Mouse (Mus musculus): ENCODE measurements around the gene Plaa.
"Not testable (repeated sequence)": the region's sequence is repeated elsewhere in the genome, so short reads cannot be mapped to it uniquely, and the experiment has no call there.

The Plaa gene

DNA sequence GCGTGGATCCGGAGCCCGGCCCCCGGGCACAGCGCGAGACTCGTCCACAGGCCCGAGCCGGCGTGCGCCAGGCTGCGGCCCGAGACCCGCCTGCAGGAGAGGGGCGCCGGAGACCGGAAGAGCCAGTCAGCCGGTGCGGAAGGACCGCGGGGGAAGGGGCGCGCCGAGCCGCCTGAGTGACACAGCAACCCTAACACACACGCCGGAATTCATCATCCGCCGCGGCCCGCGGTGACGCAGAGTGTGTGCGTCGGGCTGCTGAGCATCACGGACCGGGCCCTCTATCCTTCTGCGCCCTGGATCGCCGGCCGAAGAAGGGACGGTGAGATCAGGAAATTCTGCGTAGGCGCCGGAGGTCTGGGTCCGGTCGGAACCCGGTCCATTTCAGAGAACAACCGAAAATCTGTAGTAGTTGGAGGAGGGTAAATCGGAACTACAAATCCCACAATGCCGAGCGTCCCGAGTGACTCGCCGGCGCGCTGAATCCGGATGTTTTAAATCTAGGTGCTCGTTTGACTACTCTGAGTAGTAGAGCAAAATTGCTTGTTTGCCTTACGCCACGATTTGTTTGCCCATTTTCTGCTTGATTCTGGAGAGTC, at the start of gene Plaa:
Gene Plaa (minus strand): TSS at position 214 of the 599 bp plus-strand sequence.
- peak; percentile 70 for DNase-seq (ENCODE audit: low read depth)

DNA sequence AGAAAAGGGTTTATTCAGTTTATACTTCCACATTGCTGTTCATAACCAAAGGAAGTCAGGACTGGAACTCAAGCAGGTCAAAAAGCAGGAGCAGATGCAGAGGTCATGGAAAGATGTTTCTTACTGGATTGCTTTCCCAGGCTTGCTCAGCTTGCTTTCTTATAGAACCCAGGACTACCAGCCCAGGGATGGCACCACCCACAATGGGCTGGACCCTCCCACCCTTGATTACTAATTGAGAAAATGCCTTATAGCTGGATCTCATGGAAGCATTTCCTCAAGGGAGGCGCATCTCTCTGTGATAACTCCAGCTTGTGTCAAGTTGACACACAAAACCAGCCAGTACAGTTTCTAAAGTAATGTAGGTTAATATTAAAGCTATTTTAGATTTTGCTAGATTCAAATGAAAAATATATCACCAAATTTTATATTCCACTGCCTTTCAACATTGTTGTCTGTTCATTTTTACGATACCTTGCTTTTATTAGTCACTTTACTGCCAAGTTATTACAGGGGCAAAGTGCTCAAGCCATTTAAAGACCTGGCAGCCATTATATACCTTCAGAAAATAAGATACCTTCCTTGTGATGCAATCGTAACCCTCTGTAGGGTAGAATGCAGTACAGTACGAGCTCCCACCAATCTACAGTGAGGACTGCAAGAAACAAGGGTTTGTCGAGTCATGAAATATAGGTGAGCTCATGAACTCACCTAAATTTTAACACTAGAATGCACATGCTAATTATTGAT, 47.6 kb upstream of the Plaa start:
- DNase-seq (ENCODE audit: low read depth), result not testable (repeated sequence)

DNA sequence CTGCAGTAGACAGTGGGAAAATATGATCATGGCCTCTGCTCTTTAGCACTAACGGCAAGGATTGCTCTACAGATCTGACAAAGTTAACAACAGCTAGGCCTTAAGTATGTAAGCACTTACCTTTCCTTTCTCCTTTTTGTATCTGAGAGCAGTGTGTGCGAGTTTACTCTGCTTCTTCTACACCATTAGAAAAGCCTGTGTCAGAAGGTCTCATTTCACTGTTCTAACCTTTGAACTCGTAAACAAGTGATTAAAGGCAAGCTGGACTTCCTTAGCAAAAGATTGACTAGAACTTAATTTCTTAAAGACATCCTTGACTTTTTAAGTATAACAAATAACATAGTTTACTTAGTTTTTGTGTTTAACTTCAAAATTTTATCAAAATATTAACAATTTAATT, 46.9 kb upstream of the Plaa start, which contains the start of gene Lrrc19:
Gene Lrrc19 (minus strand): TSS at position 225 of the 400 bp plus-strand sequence.
- no peak for DNase-seq (ENCODE audit: low read depth)

DNA sequence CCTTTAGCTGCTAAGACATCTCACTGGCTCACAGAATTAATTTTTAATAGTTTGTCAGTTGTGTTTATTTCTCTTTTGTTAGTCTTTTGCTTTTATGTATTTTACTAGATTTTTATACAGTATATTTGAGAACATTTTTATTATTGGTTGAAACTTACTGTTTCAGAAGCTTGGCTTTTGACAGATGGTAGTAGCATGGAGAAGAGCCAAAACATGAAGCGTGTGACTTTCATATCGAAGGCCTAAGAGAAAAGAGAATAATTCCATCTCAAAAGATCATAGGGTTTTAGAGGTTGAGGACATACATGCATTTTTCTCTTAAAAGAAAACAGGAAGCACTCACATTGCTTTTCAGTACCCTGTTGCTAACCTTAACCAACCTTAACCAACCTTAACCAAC, 40.1 kb upstream of the Plaa start:
- DNase-seq (ENCODE audit: low read depth), result no peak

DNA sequence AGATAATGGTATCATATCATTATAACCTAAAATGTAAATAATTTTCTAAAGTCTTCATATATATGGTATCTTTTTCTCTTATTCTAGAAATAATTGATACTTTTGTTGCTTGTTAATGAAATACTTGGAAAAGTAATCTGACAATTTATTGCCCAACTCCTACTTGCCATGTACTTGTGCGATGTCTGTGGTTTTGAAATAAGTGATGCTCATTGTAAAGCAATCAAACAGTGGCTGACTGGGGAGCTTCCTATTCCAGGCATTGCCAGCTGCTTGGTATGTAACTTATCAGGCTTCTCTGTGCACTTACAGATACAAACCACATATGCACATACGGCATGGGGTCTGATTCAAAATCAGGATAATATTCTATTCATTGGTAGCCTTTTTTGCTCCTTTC, 17.0 kb upstream of the Plaa start:
- DNase-seq (ENCODE audit: low read depth), result no peak

DNA sequence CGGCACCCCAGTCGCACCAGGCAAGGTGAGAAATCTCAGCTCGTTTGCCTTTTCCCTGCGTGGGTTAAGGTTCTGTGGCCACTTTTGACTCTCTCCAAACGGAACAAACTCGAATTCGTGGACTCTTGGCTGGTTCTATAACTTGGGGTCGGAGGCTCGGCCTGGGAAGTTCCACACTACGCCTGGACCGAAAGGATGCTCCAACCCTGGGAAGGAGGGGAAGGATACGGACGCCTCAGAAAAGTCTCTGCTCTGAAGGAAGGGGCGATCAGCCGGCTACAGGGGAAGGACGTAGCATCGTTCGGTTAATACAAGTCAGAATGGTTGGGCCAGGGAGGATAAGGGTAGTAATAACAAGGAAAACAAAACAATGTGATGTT, 11.6 kb upstream of the Plaa start:
- no peak for DNase-seq (ENCODE audit: low read depth)

DNA sequence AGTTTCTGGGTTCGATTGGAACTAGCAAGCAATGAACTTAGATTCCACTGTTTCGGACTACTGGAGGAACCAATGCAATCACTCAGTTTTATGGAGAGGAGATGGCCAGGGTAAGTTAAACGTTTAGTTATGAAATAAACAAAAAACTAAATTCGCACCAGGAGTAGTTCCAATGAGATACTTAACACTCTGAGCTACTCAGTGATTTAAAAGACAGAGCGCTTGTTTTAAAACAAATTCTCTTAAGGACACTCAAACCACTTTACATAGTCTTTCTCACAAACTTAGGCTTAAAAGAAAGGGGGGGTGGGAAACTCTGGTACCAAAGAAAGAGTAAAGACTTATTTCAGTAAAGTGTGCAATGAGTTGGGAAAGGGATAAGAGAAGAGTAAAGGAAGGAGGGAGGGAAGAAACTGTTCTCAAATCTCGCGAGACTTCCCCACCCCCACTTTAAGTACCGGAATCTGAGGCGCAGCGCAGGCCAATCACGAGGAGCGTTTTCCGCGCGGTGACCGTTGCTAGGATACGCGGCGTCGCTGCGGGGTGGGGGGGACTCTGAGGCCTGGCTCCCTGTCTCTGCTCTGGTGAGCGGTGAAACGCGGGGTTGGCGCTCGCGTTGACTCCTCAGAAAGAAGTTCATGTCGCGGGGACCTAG, 11.1 kb upstream of the Plaa start, which contains the start of gene Ift74:
Gene Ift74 (plus strand): TSS at position 520 of the 655 bp plus-strand sequence.
- peak; percentile 92 for DNase-seq (ENCODE audit: low read depth)

DNA sequence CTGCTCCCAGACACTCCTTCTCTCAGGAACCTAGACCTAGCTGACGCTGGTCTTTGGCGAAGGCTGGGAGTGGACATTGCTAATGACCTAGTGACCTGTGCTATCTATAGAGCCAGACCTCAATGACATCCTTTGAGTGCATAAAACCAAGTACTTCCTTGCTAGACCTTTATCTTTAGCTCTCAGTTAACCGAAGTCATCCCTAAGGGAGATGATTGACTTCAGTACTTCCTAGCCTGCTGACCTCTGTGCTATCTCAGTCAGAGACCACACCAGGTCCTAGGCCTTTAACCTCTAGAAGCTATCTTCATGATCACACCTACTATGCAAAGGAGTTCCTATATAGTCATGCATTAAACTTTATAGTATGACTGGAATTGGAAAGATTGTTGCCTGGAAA, 7.3 kb upstream of the Plaa start:
- DNase-seq (ENCODE audit: low read depth), result no peak

DNA sequence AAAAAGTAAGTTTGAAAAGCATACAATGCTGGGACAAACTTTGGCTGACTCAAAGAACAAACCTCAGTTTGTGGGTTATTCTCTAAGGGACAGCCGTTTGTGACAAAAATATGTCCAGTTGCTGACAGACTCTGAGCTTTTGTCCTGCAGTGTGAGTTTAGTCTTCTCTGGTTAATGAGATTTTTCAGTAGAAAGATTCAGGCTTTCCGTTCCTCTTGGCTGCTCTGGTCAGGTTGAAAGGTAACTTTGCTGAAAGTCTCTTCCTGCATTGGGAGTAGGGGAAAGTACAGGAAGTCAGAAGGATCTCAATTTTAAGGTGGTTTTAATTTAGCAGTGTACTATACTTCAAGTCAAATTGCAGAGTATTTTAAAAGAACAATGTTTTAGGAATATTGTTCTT, 2.5 kb upstream of the Plaa start:
- no peak for DNase-seq (ENCODE audit: low read depth)

DNA sequence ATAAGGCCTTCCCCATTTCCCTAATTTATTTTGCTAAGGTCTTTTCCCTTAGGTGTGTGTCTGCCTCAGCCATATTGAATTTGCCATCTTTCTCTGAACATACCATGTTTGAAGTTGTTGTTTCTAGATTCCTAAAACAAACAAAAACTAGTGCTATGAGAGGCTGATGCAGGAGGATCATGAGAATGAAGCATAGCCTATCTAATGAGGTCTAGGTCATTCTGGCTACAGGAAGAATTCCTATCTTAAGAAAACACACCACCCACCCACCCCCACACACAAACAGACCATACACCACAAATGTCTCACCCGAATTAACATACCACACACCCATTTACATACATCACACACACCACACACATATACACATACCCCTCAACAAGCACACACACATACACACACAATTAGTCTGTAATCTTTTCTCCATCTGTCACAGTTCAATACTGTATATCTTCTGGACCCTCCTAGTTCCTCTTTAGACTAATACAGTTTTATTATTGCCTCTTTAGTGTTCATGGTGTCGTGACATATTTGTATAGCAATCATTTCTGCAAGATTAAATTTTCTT, 1.5 kb upstream of the Plaa start:
- DNase-seq (ENCODE audit: low read depth), result no peak

DNA sequence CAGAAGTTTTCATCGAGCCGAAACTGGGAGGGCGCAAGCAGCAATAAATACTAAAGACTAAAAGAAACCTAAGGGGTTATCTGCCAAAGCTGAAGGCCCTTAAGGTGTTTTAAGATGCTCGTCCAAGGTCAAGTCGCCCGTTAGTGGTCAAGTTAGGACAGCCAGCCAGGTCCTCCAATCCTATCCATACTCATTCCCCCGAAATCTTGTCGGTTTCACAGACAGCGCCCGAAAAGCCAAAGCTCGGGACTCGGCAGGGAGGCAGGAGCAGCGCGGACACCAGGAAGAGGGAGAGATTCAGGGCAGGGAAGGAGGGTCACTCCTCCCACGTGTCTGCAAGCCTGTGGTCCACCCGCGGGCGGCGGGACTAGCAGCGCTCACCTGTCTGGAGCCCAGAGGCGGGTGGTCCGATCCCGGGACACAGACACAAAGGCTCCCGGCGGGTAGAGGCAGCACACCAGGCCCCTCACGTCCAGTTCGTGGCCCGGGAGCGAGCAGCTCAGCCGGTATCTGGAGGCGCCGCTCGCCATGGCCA, 481 bp downstream of the Plaa start:
- no peak for DNase-seq (ENCODE audit: low read depth)

DNA sequence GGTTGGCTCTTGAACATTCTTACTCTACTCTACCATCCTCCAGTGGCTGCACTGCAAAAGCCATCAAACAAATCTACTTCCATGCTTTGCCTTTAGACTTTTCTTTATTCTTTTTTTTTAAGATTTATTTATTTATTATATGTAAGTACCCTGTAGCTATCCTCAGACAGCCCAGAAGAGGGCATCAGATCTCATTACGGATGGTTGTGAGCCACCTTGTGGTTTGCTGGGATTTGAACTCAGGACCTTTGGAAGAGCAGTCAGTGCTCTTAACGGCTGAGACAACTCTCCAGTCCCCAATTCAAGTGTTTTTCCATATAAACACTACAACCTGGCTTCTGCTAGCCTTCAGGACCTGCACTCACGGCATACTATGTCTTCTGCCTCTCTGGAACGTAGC, 1.6 kb downstream of the Plaa start:
- no peak for DNase-seq (ENCODE audit: low read depth)

DNA sequence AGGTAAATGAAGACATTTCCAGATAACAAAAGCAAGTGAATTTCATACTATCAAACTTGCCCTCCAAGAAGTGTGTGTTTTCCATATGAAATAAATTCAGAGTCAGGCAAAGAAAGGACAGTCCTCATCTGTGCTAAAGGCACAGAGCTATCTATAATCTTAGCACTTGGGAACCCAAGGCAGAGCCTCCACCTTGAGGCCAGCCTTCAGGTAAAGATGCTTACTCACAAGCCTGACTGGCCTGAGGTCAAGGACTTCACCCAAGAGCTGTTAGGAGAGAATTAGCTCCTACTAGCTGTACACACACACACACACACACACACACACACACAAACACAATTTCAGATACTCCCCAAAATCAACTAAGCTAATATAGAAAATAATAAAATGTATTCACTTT, 10.3 kb downstream of the Plaa start:
- no peak for DNase-seq (ENCODE audit: low read depth)

DNA sequence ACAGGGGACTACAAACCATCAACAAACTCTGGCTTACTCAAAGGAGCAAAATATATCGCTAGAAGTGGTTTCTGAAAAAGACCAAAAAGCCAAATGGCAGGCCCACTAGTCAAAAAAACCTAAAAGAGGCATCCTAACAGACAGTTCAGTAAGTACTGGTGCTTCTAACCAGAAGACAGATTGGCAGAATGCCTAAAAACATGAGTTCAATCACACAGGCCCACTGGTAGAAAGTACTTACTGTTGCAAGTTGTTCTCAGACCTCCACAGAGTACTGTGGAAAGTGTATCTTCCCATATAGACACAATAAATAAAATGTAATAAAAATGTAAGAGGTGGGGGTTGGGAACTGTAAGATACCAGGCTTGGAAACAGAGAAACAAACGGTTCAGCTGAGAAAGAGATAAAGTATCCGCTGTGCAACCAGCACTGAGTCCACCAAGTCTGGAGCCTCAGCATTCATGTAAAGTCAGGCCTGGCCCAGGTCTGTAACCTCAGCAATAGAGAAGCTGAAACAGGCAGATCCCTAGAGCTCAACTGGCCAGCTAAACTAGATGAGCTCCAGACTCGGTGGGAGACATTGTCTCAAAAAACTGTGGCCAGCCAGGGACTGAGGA, 11.2 kb downstream of the Plaa start:
- DNase-seq (ENCODE audit: low read depth), result no peak

DNA sequence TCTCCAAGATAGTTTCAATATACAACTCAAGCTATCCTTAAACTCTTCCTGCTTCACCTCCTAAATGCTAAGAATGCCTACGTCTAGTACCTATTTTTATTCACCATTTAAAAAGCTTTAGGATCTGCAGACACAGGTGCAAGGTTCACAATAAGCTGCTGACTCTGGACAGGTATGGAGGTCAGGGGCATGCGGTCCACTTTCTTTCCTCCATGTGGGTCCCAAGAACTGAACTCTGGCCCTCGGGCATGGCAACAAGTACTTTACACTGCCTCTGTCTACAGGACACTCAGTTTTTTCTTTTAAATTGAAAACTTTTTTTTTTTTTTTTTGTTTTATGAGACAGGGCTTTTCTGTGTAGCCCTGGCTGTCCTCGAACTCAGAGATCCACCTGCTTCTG, 30.4 kb downstream of the Plaa start:
- no peak for DNase-seq (ENCODE audit: low read depth)

DNA sequence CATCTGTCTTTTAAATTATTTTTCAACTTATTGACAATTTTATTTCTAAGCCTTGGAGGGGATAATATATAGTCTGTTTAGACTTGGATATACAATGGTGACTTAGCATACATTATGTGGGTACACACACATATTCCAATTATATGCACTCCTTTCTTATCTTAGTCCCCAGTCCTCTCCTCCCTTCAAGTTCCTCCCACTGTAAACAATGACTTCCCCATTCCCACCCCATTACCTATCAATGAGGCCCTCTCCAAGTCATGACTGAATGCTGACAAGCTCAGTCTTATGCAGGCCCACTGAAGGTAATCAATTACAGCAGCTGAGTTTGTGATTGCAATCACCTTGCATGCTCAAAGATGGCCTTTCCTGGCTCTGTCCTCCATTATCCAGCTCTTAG, 38.7 kb downstream of the Plaa start:
- no peak for DNase-seq (ENCODE audit: low read depth)

DNA sequence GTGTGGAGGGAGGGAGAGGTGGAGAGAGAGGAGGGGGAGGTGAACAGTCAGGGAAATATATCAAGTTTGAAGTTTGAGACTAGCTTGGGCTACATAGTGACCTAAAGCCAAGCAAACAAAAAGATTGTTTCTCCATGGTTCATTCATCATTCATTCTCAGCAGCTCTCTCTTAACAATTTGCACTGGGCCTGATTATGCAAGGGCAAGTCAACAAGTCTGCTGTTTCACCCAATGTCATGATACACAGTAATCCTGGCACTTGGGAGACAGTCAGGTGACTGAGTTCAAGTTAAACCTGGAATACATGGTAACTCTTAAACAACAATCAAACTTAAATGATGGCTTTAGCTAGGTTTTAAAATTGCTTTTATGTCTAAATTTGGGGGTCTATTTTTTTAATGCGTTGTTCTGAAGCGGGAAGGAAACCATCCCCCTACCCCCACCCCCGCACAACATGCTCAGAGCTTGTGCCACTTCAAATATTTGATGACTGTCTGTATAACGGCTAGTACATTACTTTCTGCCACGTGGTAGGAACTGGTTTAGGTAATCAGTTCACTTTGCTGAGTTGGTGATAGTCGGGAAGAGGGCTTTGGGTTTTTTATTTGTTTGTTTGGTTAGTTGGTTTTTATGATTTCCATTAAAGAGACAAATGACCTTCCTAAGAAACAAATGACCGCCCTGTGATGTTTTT, 40.9 kb downstream of the Plaa start:
- DNase-seq (ENCODE audit: low read depth), result no peak

DNA sequence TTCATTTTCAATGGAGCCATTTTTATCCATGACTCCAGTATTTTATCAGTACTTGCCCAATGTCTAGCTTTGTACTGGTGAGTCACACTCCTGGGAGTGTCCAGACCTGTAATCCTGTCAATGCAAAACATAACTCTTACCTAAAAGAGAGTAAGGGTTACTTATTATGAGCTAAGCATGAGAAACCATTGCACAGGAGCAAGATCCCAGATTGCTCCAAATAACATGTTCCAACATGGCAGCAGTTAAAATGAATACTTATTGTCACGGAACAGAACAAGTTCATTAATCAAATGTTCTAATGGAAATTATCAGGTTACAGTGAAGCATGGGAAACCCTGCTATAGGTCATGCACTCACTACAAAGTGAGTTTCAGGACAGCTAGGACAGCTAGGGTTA, 42.7 kb downstream of the Plaa start:
- no peak for DNase-seq (ENCODE audit: low read depth)

DNA sequence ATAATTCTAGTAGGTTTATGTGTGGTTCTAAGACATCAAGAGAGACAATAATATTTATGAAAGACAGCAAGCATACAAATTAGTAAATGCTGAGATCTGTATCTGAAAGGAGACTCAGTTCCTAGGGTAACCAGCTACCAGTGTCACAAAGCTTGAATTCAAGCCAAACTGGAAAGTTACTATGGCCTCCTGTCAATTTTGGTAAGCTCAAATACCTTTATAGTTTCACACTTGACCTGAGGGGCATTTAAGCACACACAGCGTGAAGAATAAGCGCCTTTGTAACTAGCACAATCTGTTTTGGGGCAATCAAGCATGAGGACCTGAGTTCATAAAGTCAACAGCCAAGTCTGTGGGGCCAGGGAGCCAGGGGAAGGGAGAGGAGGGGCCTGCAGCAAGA, 43.8 kb downstream of the Plaa start:
- DNase-seq (ENCODE audit: low read depth), result no peak

DNA sequence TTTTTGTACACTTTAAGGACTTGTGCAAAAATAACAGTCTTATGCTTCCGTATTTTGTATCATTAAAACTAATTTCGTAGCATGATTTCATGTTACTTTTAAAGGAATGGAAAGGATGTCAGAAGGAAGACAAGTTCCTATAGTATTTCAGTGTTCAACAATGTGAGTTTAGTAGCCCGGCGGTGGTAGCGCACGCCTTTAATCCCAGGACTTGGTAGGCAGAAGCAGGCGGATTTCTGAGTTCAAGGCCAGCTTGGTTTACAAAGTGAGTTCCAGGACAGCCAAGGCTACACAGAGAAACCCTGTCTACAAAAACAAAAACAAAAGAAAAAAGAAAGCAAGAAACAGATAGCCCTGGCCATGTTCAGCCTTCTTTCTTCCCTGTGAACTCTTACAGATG, 45.9 kb downstream of the Plaa start:
- DNase-seq (ENCODE audit: low read depth), result no peak

DNA sequence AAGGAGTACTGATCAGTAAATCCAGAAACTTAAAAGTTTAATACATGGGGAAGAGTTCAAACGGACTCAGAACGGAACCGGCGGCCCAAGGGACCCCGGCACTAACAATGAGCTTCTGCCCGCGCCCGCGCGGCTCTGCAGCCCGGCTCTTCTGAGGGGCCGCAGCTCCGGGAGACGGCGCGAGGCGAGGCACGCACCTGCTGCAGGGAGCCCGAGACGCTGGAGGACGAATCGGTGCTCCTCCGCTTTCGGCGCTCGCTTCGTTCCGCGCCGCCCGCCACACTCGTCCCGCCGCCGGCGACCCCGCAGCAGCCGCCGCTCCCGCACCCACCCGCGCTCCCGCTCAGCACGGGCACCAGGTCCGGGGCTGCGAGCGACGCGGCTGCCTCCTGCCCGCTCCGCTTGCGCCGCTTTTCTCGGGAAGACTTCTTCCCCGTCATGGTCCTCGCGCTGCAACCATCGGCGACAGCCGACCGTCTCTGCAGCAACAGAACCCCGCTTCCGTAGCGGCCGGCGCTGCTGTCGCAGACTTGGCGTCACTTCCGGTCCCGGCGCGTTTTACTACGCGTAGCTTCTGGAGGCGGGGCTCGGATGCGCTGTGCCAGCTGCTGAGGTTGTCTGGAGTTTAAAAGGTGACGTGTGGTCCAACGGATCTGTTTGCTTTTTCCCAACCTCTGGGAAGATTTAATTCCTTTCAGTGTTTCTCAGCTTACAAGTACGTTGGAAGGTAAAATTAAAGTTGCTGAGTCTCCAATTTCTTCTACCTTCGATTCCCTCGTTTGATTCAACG, 46.6 kb downstream of the Plaa start, which contains the start of the genes Gm10306 and Caap1:
Gene Gm10306 (plus strand): TSS at position 282 of the 790 bp plus-strand sequence.
Gene Caap1 (minus strand): TSS at position 532 of the 790 bp plus-strand sequence.
- peak; percentile 77 for DNase-seq (ENCODE audit: low read depth)

Data from fibroblast of lung, adult 2 months (primary cell).